Mouse (Mus musculus) T-helper 17 cell (primary cell): Measurements from ENCODE around the gene H2-Q7.
"Not testable (repeated sequence)": the region's sequence is repeated elsewhere in the genome, so short reads cannot be mapped to it uniquely, and the experiment has no call there.

Experiments used
- in situ Hi-C, 2 experiments: fragments of 300-600 bp; cut with MboI, MseI; formaldehyde crosslinking; loops; 1 replicate in 1 of 2; 2 replicates in 1 of 2; pipeline ENCODE4 v1.15.1; 2025; ENCODE audit warnings: high pct_unique_total_duplicates in 2 of 2

The H2-Q7 gene

GRCm38 (mm10) chr17:35438885-35439284 is at the start of gene H2-Q7:
TSS of gene H2-Q7 (plus strand) at chr17:35439155.
- in situ Hi-C loops, result not testable (repeated sequence)

DNA sequence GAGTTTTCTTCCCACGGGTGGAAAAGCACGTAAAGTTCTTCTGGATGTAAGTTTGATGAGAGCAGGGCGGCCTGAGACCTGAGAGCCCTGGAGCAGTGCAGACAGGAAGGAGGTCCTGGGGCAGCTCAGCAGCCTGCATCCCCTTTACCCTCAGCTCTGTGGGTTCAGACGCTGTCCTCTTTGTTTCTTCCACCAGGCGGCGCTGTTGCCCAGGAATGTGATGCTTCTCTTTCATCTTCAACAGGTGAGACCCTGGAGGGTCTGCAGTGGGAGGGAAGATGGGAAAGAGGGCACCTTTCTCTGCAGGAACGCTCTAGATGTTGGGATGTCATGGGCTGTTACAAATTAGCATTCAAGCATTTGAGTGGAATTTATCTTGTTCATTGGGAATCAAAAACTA is 49.2 kb upstream of the H2-Q7 start:
- in situ Hi-C loops, result loop anchor here in 1 of 2 experiments (25.0 kb wide), 1 partner anchor 1402 kb away; no protein-coding TSS in a partner anchor

- in situ Hi-C loops, result loop anchor here in 1 of 2 experiments (25.0 kb wide), 1 partner anchor 1405 kb away; no protein-coding TSS in a partner anchor
These were observed 46.3 kb upstream of the H2-Q7 start for GRCm38 (mm10) chr17:35392671-35393070.

DNA sequence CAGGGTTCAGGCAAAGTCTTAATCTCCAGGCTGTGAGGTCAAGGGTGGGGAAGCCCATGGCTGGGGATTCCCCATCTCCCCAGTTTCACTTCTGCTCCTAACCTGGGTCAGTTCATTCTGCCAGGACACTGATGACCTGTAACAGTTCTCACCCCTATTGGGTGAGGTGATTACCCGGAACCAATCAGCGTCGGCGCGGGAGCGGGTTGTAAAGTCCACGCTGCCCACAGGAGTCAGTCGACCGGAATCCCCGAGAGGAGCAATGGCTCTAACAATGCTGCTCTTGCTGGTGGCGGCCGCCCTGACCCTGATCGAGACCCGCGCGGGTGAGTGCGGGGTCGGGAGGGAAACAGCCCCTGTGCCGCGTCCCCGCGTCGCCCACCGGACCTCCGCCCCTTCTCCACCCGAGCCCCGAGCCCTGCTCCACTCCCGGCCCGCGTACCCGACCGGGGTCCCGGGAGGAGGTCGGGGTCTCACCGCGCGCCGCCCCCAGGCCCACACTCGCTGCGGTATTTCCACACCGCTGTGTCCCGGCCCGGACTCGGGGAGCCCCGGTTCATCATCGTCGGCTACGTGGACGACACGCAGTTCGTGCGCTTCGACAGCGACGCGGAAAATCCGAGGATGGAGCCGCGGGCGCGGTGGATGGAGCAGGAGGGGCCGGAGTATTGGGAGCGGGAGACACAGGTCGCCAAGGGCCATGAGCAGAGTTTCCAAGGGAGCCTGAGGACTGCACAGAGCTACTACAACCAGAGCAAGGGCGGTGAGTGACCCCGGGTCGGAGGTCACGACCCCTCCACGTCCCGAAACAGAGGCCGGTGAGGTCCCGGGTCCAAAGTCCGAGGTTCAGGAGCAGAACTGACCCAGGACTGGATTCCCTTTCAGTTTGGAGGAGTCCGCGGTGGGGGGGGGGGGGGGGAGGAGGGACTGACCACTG is 44.8 kb upstream of the H2-Q7 start:
- in situ Hi-C loops, result loop anchor here in 1 of 2 experiments (25.0 kb wide), 1 partner anchor 1407 kb away; no protein-coding TSS in a partner anchor

GRCm38 (mm10) chr17:35396956-35397355 is 42.0 kb upstream of the H2-Q7 start:
- in situ Hi-C loops, result loop anchor here (5.0 to 25.0 kb wide), 3 partner anchors 45 to 1410 kb away; partner anchors contain the start of gene H2-Q2 (in 1 of the 2)

GRCm38 (mm10) chr17:35413057-35413456 is 25.9 kb upstream of the H2-Q7 start:
- in situ Hi-C loops, result loop anchor here in 1 of 2 experiments (10.0 kb wide), 1 partner anchor 52 kb away; no protein-coding TSS in a partner anchor

DNA sequence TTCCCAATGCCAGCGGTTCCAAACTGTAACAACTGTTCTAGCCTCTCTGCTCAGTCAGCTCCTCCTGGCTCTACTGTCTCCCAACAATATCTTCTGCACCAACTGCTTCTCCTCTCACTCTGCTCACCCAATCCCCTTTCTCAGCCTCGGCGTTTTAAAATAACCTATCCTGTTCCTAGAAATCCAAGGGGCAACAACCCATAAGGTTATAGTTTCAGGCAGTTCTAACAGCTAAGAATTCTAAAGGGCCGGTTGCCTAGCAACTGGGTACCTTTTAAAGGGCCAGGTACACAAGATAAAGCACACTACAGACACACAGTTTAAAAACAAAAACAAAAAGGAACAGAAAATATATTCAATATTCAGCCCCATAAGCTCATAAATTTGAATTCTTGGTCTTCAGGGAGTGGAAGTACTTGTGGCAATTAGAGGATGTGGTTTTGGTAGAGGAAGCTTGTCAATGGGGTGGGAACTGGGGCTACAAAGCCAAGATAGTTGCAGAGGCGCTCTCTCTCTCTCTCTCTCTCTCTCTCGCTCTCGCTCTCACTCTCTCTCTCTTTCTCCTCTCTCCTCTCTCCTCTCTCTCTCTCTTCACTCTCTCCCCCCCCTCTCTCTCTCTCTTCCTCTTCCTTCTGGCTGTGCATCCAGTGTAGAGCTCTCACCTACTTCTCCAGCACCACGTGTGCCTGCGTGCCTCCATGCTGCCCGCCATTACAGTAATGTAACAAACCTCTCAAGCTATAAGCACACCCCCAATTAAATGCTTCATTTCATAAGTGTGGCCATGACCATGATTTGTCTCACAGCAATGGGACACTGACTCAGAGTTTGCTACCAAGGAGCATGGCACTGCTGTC is 23.5 kb upstream of the H2-Q7 start:
- in situ Hi-C loops, result loop anchor here in 1 of 2 experiments (10.0 kb wide), 1 partner anchor 49 kb away; no protein-coding TSS in a partner anchor

- in situ Hi-C loops, result loop anchor here in 1 of 2 experiments (10.0 kb wide), 1 partner anchor 46 kb away; no protein-coding TSS in a partner anchor
These were observed 20.2 kb upstream of the H2-Q7 start for GRCm38 (mm10) chr17:35418772-35419171.

DNA sequence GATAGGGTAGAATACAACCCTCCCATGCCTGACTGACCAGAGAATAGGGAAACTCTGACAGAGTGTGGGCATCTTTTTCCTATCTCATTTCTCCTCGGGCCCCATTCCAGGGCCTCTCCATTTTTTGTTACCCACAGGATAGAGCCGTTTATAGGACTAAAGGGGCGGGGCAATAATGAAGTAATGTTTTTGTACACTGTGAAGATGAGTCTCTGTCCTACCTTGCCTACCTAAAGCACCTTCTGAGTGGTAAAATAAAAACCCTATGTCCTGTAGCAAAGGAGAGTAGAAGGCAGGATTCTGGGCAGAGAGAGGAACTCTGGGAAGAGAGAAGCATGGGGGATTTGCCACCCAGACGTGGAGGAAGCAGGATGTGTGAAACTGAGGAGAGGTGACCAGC is 19.4 kb upstream of the H2-Q7 start:
- in situ Hi-C loops, result loop anchor here in 1 of 2 experiments (10.0 kb wide), 1 partner anchor 45 kb away; no protein-coding TSS in a partner anchor

DNA sequence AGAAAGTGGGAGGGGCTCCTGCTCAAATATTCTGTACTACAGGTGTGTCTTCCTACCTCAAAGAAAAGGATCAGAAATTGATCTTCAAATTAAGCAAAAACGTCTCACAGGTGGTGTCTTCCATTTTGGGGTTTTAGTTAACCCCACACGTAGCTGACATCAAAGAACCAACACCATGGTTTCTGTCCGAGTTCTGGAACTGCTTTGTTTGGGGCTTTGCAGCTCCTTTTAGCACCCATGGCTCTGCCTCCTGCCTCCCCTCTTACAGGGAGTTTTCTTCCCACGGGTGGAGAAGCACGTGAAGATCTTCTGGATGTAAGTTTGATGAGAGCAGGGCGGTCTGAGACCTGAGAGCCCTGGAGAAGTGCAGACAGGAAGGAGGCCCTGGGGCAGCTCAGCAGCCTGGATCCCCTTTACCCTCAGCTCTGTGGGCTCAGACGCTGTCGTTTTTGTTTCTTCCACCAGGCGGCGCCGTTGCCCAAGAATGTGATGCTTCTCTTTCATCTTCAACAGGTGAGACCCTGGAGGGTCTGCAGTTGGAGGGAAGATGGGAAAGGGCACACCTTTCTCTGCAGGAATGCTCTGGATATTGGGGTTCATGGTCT is 18.6 kb upstream of the H2-Q7 start:
- in situ Hi-C loops, result loop anchor here in 1 of 2 experiments (5.0 kb wide), 1 partner anchor 37 kb away; no protein-coding TSS in a partner anchor

DNA sequence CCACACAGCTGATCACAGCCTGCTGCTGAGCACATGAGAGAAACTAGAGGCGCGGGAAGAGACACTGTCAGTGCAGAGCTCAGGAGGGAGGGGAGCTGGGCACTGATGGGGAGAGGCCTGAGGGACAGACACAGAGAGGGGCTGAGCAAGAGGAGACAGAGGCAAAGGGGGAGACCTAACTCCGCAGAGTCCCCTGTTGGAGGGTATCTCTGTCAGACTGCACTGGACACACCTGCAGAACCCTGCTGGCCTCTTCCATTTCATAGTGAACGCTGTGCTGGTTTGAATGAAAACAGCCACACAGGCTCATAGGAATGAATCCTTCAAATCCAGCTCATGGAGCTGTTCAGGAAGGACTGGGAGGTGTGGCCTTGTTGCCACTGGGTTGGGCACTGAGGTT is 17.6 kb upstream of the H2-Q7 start:
- in situ Hi-C loops, result loop anchor here in 1 of 2 experiments (5.0 kb wide), 1 partner anchor 36 kb away; no protein-coding TSS in a partner anchor

DNA sequence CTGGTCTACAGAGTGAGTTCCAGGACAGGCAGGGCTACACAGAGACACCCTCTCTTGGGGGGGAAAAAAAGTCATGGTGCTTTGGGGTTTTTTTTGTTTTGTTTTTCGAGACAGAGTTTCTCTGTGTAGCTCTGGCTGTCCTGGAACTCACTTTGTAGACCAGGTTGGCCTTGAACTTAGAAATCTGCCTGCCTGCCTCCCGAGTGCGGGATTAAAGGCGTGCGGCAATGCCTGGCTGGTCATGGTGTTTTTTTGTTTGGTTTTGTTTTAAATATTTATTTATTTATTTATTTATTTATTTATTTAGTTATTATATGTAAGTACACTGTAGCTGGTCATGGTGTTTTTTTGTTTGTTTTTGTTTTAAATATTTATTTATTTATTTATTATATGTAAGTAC is 16.6 kb upstream of the H2-Q7 start:
- in situ Hi-C loops, result loop anchor here in 1 of 2 experiments (5.0 kb wide), 1 partner anchor 35 kb away; no protein-coding TSS in a partner anchor

- in situ Hi-C loops, result loop anchor here in 1 of 2 experiments (5.0 kb wide), 1 partner anchor 34 kb away; no protein-coding TSS in a partner anchor
These were observed 15.7 kb upstream of the H2-Q7 start for GRCm38 (mm10) chr17:35423131-35423810.

GRCm38 (mm10) chr17:35424106-35424505 is 14.8 kb upstream of the H2-Q7 start:
- in situ Hi-C loops, result loop anchor here in 1 of 2 experiments (5.0 kb wide), 1 partner anchor 33 kb away; no protein-coding TSS in a partner anchor

DNA sequence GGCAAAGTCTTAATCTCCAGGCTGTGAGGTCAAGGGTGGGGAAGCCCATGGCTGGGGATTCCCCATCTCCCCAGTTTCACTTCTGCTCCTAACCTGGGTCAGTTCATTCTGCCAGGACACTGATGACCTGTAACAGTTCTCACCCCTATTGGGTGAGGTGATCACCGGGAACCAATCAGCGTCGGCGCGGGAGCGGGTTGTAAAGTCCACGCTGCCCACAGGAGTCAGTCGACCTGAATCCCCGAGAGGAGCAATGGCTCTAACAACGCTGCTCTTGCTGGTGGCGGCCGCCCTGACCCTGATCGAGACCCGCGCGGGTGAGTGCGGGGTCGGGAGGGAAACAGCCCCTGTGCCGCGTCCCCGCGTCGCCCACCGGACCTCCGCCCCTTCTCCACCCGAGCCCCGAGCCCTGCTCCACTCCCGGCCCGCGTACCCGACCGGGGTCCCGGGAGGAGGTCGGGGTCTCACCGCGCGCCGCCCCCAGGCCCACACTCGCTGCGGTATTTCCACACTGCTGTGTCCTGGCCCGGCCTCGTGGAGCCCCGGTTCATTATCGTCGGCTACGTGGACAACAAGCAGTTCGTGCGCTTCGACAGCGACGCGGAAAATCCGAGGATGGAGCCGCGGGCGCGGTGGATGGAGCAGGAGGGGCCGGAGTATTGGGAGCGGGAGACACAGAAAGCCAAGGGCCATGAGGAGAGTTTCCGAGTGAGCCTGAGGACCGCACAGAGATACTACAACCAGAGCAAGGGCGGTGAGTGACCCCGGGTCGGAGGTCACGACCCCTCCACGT is 14.1 kb upstream of the H2-Q7 start, which contains the start of gene H2-Q6:
Gene H2-Q6, plus strand, starts transcription at position 227 of the 793 bp plus-strand sequence.
- in situ Hi-C loops, result loop anchor here in 1 of 2 experiments (5.0 kb wide), 2 partner anchors 32 to 43 kb away; no protein-coding TSS in a partner anchor

- in situ Hi-C loops, result loop anchor here in 1 of 2 experiments (5.0 kb wide), 1 partner anchor 43 kb away; no protein-coding TSS in a partner anchor
These were observed 13.5 kb upstream of the H2-Q7 start for GRCm38 (mm10) chr17:35425474-35425873.

- in situ Hi-C loops, result loop anchor here in 1 of 2 experiments (5.0 kb wide), 1 partner anchor 47 kb away; no protein-coding TSS in a partner anchor
These were observed 10.1 kb upstream of the H2-Q7 start for GRCm38 (mm10) chr17:35428883-35429282.

DNA sequence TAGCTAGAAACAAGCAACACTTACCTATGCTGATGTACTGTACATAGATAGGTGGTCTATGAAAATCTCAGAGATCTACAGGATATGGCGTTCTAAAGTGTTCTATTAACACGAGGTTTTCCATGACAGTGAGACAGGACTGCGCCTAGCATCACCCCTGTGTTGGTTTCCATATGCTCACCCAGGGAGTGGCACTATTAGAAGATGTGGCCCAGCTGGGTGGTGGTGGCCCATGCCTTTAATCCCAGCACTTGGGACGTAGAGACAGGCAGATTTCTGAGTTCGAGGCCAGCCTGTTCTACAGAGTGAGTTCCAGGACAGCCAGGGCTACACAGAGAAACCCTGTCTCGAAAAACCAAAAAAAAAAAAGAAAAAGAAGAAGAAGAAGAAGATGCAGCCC is 8.3 kb upstream of the H2-Q7 start:
- in situ Hi-C loops, result loop anchor here in 1 of 2 experiments (5.0 kb wide), 1 partner anchor 133 kb away; no protein-coding TSS in a partner anchor
